Mouse (Mus musculus): ENCODE results near the gene Gtpbp3. TPM values are rescaled to one million over a fixed set of nuclear protein-coding genes. Genes with fewer than 3 reads are reported as not detected.
"Not testable (repeated sequence)": the region's sequence is repeated elsewhere in the genome, so short reads cannot be mapped to it uniquely, and the experiment has no call there.

Gene Gtpbp3
- total RNA-seq, 1 experiment from 2014 or later, result 22.6 TPM

GRCm38 (mm10) chr8:71527162-71527870 is 39.4 kb downstream of the Gtpbp3 start:
- no peak for ATAC-seq (replicated peaks; ENCODE audit: low read depth, poor library complexity, severe bottlenecking)

- ATAC-seq (replicated peaks; ENCODE audit: low read depth, poor library complexity, severe bottlenecking), result peak; percentile 89
These were observed 40.6 kb downstream of the Gtpbp3 start for GRCm38 (mm10) chr8:71528362-71529073.

- ATAC-seq (replicated peaks; ENCODE audit: low read depth, poor library complexity, severe bottlenecking), result not testable (repeated sequence)
These were observed 43.0 kb downstream of the Gtpbp3 start for GRCm38 (mm10) chr8:71530735-71531467.

- no peak for ATAC-seq (replicated peaks; ENCODE audit: low read depth, poor library complexity, severe bottlenecking)
These were observed 46.4 kb downstream of the Gtpbp3 start for GRCm38 (mm10) chr8:71534263-71534810.

- peak; percentile 46 for ATAC-seq (replicated peaks; ENCODE audit: low read depth, poor library complexity, severe bottlenecking)
These were observed 47.8 kb downstream of the Gtpbp3 start for GRCm38 (mm10) chr8:71535663-71536062.

GRCm38 (mm10) chr8:71537028-71537867 is 49.3 kb downstream of the Gtpbp3 start, which contains the start of gene Bst2:
TSS of gene Bst2 (minus strand) at chr8:71537456.
- ATAC-seq (replicated peaks; ENCODE audit: low read depth, poor library complexity, severe bottlenecking), result peak; percentile 94

GRCm38 (mm10) chr8:71542632-71543343 is 54.9 kb downstream of the Gtpbp3 start, which contains the start of gene Mvb12a:
TSS of gene Mvb12a (plus strand) at chr8:71542922.
- ATAC-seq (replicated peaks; ENCODE audit: low read depth, poor library complexity, severe bottlenecking), result peak; percentile 98

- no peak for ATAC-seq (replicated peaks; ENCODE audit: low read depth, poor library complexity, severe bottlenecking)
These were observed 55.9 kb downstream of the Gtpbp3 start for GRCm38 (mm10) chr8:71543755-71544154.

- ATAC-seq (replicated peaks; ENCODE audit: low read depth, poor library complexity, severe bottlenecking), result no peak
These were observed 57.1 kb downstream of the Gtpbp3 start for GRCm38 (mm10) chr8:71545053-71545452.

GRCm38 (mm10) chr8:71547590-71547989 is 59.7 kb downstream of the Gtpbp3 start:
- no peak for ATAC-seq (replicated peaks; ENCODE audit: low read depth, poor library complexity, severe bottlenecking)

Other genes starting within 250 kb of the Gtpbp3 start
- gene Myo9b, start 215.4 kb upstream of the Gtpbp3 start, total RNA-seq (2017), result 32.7 and 33.5 TPM in 2 replicates
- gene Haus8, start 215.2 kb upstream of the Gtpbp3 start, total RNA-seq (2017), result 40.1 and 64.0 TPM in 2 replicates
- gene Use1, start 121.3 kb upstream of the Gtpbp3 start, total RNA-seq (2017), result 137 and 155 TPM in 2 replicates
- 10.7 and 18.6 TPM in 2 replicates for gene Ocel1, start 116.8 kb upstream of the Gtpbp3 start, total RNA-seq (2017)
- 3.0 and 4.3 TPM in 2 replicates for gene Nr2f6, start 106.1 kb upstream of the Gtpbp3 start, total RNA-seq (2017)
- gene Ushbp1, start 92.3 kb upstream of the Gtpbp3 start, total RNA-seq (2017), result not detected in 2 replicates
- 84.6 and 89.2 TPM in 2 replicates for gene Babam1, start 91.2 kb upstream of the Gtpbp3 start, total RNA-seq (2017)
- gene Ankle1, start 82.1 kb upstream of the Gtpbp3 start, total RNA-seq (2017), result 9.0 and 13.0 TPM in 2 replicates
- gene Abhd8, start 24.4 kb upstream of the Gtpbp3 start, total RNA-seq (2017), result 6.5 and 13.3 TPM in 2 replicates
- gene Mrpl34, start 23.1 kb upstream of the Gtpbp3 start, total RNA-seq (2017), result 79.0 and 80.0 TPM in 2 replicates
- 9.6 and 17.6 TPM in 2 replicates for gene Dda1, start 18.9 kb upstream of the Gtpbp3 start, total RNA-seq (2017)
- 5.4 and 6.6 TPM in 2 replicates for gene Ano8, start 2.1 kb upstream of the Gtpbp3 start, total RNA-seq (2017)
- gene Plvap, start 23.6 kb downstream of the Gtpbp3 start, total RNA-seq (2017), result 3.0 and 3.6 TPM in 2 replicates
- not detected in 2 replicates for gene Ccdc194, start 37.6 kb downstream of the Gtpbp3 start, total RNA-seq (2017)
- 35.4 and 49.8 TPM in 2 replicates for gene Bst2, start 49.4 kb downstream of the Gtpbp3 start, total RNA-seq (2017)
- gene Mvb12a, start 54.8 kb downstream of the Gtpbp3 start, total RNA-seq (2017), result 84.7 and 86.2 TPM in 2 replicates
- gene Tmem221, start 70.8 kb downstream of the Gtpbp3 start, total RNA-seq (2017), result not detected in 2 replicates
- not detected in 2 replicates for gene Nxnl1, start 78.5 kb downstream of the Gtpbp3 start, total RNA-seq (2017)
- gene Slc27a1, start 80.8 kb downstream of the Gtpbp3 start, total RNA-seq (2017), result 6.8 and 9.5 TPM in 2 replicates
- gene Pgls, start 104.1 kb downstream of the Gtpbp3 start, total RNA-seq (2017), result 116 and 131 TPM in 2 replicates
- 0.97 and 2.3 TPM in 2 replicates for gene Fam129c, start 109.5 kb downstream of the Gtpbp3 start, total RNA-seq (2017)
- 64.6 and 75.2 TPM in 2 replicates for gene Colgalt1, start 122.9 kb downstream of the Gtpbp3 start, total RNA-seq (2017)
- gene Unc13a, start 183.7 kb downstream of the Gtpbp3 start, total RNA-seq (2017), result 0.46 and 11.3 TPM in 2 replicates
- 9.4 and 14.1 TPM in 2 replicates for gene Jak3, start 188.2 kb downstream of the Gtpbp3 start, total RNA-seq (2017)
- gene Insl3, start 201.1 kb downstream of the Gtpbp3 start, total RNA-seq (2017), result 3.4 and 3.5 TPM in 2 replicates
- 0.23 TPM in 1 of 2 replicates, not detected in the other for gene B3gnt3, start 213.7 kb downstream of the Gtpbp3 start, total RNA-seq (2017)
- gene Fcho1, start 237.6 kb downstream of the Gtpbp3 start, total RNA-seq (2017), result 64.3 and 91.5 TPM in 2 replicates

Measured in common myeloid progenitor, adult 5-6 weeks (primary cell).